Mouse (Mus musculus) liver, embryonic 14.5 days (tissue): ENCODE data around the gene Syt1. TPM values are rescaled to one million over a fixed set of nuclear protein-coding genes. Genes with fewer than 3 reads are reported as not detected.

ENCODE experiments used
- ATAC-seq: fragments of 200-750 bp; cut with Nextera tagmentation; 2 replicates; pipeline ENCODE4 v1.8.0; 2017; ENCODE audit warnings: moderate number of reproducible peaks, mild to moderate bottlenecking, moderate library complexity; ENCODE audit not compliant: insufficient read depth
- DNase-seq, 3 experiments: peaks; one replicate each; pipeline ENCODE4 v3.0.0-alpha.2; 2012 to 2013; ENCODE audit warnings: low read depth in 3 of 3, low spot score in 3 of 3
- H3K27ac ChIP-seq: fragments of 300-500 bp; sonication (generic); 2 replicates; pipeline ENCODE4 v1.5.1; 2014; ENCODE audit warnings: moderate library complexity, mild to moderate bottlenecking, control low read depth, inconsistent platforms
- H3K27me3 ChIP-seq: fragments of 300-500 bp; sonication (generic); 2 replicates; pipeline ENCODE4 v1.6.1; 2014; ENCODE audit warnings: mild to moderate bottlenecking, low read length, moderate library complexity; ENCODE audit not compliant: control insufficient read depth, insufficient read depth
- H3K36me3 ChIP-seq: fragments of 300-500 bp; sonication (generic); replicated peaks from 2 replicates; pipeline ENCODE4 v1.6.1; 2014; ENCODE audit warnings: low read depth; ENCODE audit not compliant: control insufficient read depth, insufficient read depth
- H3K4me1 ChIP-seq, 2 experiments: fragments of 200-500 bp in 1 of 2; fragments of 300-500 bp in 1 of 2; sonication (generic) in 1 of 2; replicated peaks; 2 replicates each; pipeline ENCODE4 v1.6.1; 2012 to 2014; ENCODE audit warnings: antibody characterized with exemption in 1 of 2, inconsistent platforms in 1 of 2, low read length in 1 of 2; ENCODE audit not compliant: control insufficient read depth in 2 of 2, insufficient read depth in 2 of 2
- H3K4me2 ChIP-seq: fragments of 300-500 bp; sonication (generic); 2 replicates; pipeline ENCODE4 v1.6.1; 2014; ENCODE audit warnings: low read depth, mild to moderate bottlenecking, control low read depth, moderate library complexity
- H3K4me3 ChIP-seq, 2 experiments: fragments of 200-500 bp in 1 of 2; fragments of 300-500 bp in 1 of 2; sonication (generic) in 1 of 2; 2 replicates each; pipeline ENCODE4 v1.5.1; 2012 to 2014; ENCODE audit warnings: low read depth in 2 of 2, low read length in 2 of 2, mild to moderate bottlenecking in 2 of 2, control low read depth in 1 of 2, inconsistent platforms in 1 of 2, moderate library complexity in 1 of 2; ENCODE audit not compliant: insufficient read depth in 1 of 2
- H3K9ac ChIP-seq: fragments of 300-500 bp; sonication (generic); replicated peaks from 2 replicates; pipeline ENCODE4 v1.6.1; 2014; ENCODE audit warnings: mild to moderate bottlenecking, control low read depth, moderate library complexity
- H3K9me3 ChIP-seq: fragments of 300-500 bp; sonication (generic); 2 replicates; pipeline ENCODE4 v1.6.1; 2016; ENCODE audit warnings: low read length, mixed read lengths; ENCODE audit not compliant: control insufficient read depth
- CTCF ChIP-seq: IDR thresholded peaks from 2 replicates; pipeline ENCODE4 v1.5.1; 2016; ENCODE audit warnings: antibody characterized with exemption, low read depth, control low read depth
- EP300 ChIP-seq: IDR thresholded peaks from 2 replicates; pipeline ENCODE4 v1.6.1; 2016; ENCODE audit warnings: antibody characterized with exemption, low read depth
- whole genome bisulfite sequencing: fragments of 180-500 bp; shearing (Covaris S2); extraction: QIAGEN DNeasy Blood & Tissue Kit; methylation state at CpG from one replicate; pipeline ENCODE4 v1.1.7; 2014; ENCODE audit not compliant: insufficient replicate concordance; 5-methylcytosine and 5-hydroxymethylcytosine counted together
- polyA plus RNA-seq, 2 experiments: library from polyadenylated mRNA; depleted of rRNA in 1 of 2; stranded (reverse) in 1 of 2; unstranded in 1 of 2; fragments of >200 nt; fragmentation: Nextera tagmentation in 1 of 2; extraction: Ambion mirVana in 1 of 2; gene quantifications; 2 replicates each; pipeline versions ENCODE4 v1.2.1 to v1.2.3; 2012 to 2014

Gene Syt1
- polyA plus RNA-seq, 2 experiments: 0.02 to 0.04 TPM

DNA sequence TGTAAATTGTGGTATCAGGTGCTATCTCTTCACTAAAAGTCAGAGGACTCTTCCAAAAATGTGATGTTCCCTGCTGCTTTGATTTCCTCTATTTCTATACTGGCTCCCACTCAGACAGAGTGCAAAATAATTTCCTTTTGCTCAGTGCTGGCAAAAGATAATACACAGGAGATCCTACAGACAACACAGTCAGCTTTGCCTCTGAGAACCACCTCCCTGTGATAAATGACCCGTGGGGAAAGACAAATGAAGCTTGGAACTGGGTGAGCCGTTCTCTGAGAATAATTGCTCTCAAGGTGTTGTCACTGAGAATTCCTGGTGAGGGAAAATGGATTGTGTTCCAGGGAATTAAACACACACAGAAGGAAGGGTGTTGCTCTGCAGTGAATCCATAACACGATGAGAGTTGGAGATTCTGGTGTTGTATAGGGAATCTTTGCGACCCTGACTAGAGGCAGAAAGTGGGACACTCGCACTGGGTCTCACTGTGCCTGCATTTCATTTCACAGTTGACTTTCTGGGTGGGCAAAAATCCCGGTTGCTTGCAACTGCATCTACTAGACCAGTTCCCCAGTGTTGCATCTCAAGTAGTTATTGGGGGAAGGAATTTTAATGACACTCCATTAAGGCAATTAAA, 540.3 kb downstream of the Syt1 start:
- ATAC-seq (no peak), DNase-seq (no peak)
- Histone ChIP-seq H3K9ac (no peak overlapping the region), H3K4me2 (no peak overlapping the region), H3K27ac (no peak overlapping the region), H3K4me3 (no peak overlapping the region), H3K27me3 (no peaks in the 10 kb centered on the region), H3K9me3 (no peaks in the 10 kb centered on the region), H3K36me3 (no peaks in the 10 kb centered on the region), H3K4me1 (no peaks in the 10 kb centered on the region)
- 55% methylated on average over 6 of the region's 6 CpGs for WGBS
- no peak for TF ChIP-seq CTCF
- no peak for TF ChIP-seq EP300

DNA sequence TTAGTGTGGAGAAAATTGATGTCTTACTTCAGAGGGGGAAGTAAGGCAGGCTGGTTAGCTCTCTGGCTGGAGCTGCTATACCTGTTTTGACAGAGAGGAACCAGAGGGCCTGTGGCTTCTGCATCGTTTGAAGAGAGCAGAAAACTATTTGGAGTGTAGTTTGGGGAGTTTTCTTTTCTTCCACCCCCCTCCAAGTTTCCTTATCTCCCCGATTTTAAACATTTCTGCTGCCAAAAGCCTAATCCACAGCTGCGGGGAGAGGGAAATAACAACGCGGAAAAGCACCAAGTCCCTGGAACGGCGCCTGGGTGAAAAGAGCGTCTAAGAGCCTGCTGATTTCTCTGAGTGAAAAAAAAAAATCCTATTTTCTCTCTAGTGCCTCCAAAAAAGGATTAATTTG, 544.2 kb downstream of the Syt1 start:
- H3K27me3 ChIP-seq: no peaks in the 10 kb centered on the region
- WGBS: 56% methylated on average over 8 of the region's 8 CpGs
- DNase-seq: no peak
- H3K36me3 ChIP-seq: no peaks in the 10 kb centered on the region
- no peaks in the 10 kb centered on the region; a peak in 1 of 4 replicates for H3K4me1 ChIP-seq
- no peak overlapping the region for H3K27ac ChIP-seq
- no peak overlapping the region for H3K4me2 ChIP-seq
- no peak for ATAC-seq
- TF ChIP-seq EP300: no peak
- no peak for TF ChIP-seq CTCF
- no peaks in the 10 kb centered on the region for H3K9me3 ChIP-seq
- no peak overlapping the region for H3K4me3 ChIP-seq
- no peak overlapping the region for H3K9ac ChIP-seq

- H3K27ac ChIP-seq: no peak overlapping the region
- H3K4me2 ChIP-seq: no peak overlapping the region
- H3K9ac ChIP-seq: no peak overlapping the region
- no peaks in the 10 kb centered on the region for H3K27me3 ChIP-seq
- H3K9me3 ChIP-seq: no peaks in the 10 kb centered on the region
- WGBS: 57% methylated on average over 2 of the region's 2 CpGs
- H3K36me3 ChIP-seq: no peaks in the 10 kb centered on the region
- no peak for DNase-seq
- no peak overlapping the region for H3K4me3 ChIP-seq
- TF ChIP-seq CTCF (no peak), EP300 (no peak)
- no peak for ATAC-seq
- no peaks in the 10 kb centered on the region; a peak in 1 of 4 replicates for H3K4me1 ChIP-seq
Measured at GRCm38 (mm10) chr10:108461862-108462261, 548.9 kb downstream of the Syt1 start.

DNA sequence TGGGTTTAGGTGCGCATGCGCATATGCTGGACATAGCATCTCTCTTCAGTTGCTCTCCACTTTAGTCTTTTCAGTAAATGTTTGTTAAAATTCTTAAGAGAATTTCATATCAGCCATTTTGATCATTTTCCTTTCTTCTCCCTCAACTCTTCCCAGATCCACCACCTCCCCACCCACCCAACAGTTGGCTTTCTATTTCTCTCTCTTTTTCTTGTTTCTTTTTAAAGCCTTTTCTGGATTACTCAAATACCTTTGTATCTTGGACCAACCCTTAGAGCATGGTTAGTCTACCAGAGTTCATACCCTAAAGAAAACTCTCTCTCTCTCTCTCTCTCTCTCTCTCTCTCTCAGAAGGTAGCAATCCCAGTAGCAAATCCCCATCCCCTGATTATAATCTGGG, 553.7 kb downstream of the Syt1 start:
- 96% methylated on average over 2 of the region's 2 CpGs for WGBS
- Histone ChIP-seq H3K4me1 (peaks cover 0 to 5% of the 10 kb centered on the region in 2 experiments; a peak in 2 of 4 replicates), H3K4me2 (no peak overlapping the region), H3K27me3 (no peaks in the 10 kb centered on the region), H3K36me3 (no peaks in the 10 kb centered on the region), H3K27ac (no peak overlapping the region), H3K4me3 (no peak overlapping the region), H3K9ac (no peak overlapping the region), H3K9me3 (no peaks in the 10 kb centered on the region)
- ATAC-seq (no peak), DNase-seq (no peak)
- TF ChIP-seq CTCF (no peak), EP300 (no peak)

GRCm38 (mm10) chr10:108455883-108456282, 554.9 kb downstream of the Syt1 start:
- Histone ChIP-seq H3K9ac (no peak overlapping the region), H3K27me3 (no peaks in the 10 kb centered on the region), H3K4me1 (peaks cover 0 to 5% of the 10 kb centered on the region in 2 experiments; a peak in 2 of 4 replicates), H3K36me3 (no peaks in the 10 kb centered on the region), H3K27ac (no peak overlapping the region), H3K4me2 (no peak overlapping the region), H3K4me3 (no peak overlapping the region), H3K9me3 (no peaks in the 10 kb centered on the region)
- WGBS: 83% methylated on average over 2 of the region's 2 CpGs
- DNase-seq (no peak), ATAC-seq (no peak)
- TF ChIP-seq EP300 (no peak), CTCF (no peak)
